Mouse (Mus musculus): Measurements from ENCODE around the gene Igdcc3. TPM values are rescaled to one million over a fixed set of nuclear protein-coding genes. Genes with fewer than 3 reads are reported as not detected.

Gene Igdcc3
- polyA plus RNA-seq, 1 experiment from 2014 or later = 0.75 TPM

DNA sequence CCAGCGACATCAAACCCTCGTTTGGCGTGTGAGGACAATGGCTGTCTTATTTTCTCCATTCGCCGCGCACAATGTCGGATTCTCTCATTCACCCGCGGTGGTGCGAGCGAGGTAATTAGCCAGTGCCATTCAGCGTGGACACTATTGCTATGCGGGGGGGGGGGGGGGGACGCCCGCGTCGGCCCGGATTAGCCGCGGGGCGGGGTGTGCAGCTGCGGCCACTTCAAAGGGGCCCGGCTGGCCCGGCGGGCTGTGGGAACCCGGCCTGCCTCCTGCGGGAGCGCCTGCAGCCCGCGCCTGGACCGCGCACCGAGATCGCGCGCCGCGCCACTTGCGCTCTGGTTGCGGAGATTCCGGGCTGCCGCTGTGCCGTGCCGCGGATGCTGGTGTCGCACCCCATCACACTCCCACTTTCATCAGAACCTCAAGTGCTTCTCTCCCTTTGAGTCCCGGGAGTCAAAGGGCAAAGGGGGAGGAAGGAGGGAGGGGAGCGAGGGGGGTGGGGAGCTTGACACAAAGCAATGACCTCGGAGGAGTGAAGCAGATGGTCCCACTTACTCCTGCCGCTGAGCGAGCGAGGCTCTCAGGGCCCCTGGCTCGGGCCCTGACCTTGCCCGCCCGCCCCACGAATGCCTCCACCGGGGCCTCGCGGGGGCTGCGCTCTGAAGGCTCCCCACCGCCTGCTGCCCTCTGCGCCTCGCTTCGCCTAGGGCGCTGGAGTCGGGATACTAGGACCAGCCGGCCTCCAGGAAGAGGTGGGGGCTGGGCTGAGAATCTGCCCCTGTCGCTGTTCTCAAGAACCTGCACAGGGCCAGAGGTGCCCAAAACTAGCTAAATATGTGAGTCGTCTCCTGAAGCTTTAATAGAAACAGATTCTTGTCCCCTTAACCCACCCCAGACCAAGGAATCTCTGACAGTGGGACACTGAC is 22.0 kb downstream of the Igdcc3 start:
- no peaks in the 10 kb centered on the region for H3K36me3 ChIP-seq
- peak overlapping the region; percentile 66 for H3K4me2 ChIP-seq
- no peak overlapping the region for H3K9ac ChIP-seq
- H3K4me3 ChIP-seq = peak overlapping the region; percentile 42
- no peaks in the 10 kb centered on the region for H3K9me3 ChIP-seq (replicated peaks)
- H3K27me3 ChIP-seq (replicated peaks) = peaks cover 87% of the 10 kb centered on the region
- H3K27ac ChIP-seq = no peak overlapping the region
- ATAC-seq = no peak
- WGBS (ENCODE audit: insufficient replicate concordance) = 2% methylated on average over 60 of the region's 69 CpGs
- peaks cover 11% of the 10 kb centered on the region; the same call in 1 of the 2 replicates for H3K4me1 ChIP-seq

DNA sequence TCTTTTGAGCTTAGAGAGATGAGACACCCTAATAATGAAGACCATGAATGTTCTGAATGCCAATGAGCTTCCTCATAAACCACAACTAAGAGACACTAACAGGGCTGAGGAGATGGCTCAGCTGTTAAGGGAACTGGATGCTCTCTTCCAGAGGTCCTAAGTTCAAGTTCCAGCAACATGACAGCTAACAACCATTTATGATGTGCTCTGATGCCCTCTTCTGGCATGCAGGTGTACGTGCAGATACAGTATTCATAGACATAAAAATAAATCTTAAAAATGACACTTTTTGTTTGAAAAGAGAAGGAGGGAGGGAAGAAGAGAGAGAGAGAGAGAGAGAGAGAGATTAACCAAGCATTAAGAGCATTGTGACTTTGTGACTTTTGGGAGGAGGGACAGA is 23.9 kb downstream of the Igdcc3 start:
- H3K27me3 ChIP-seq (replicated peaks) = peaks cover 69% of the 10 kb centered on the region
- no peak overlapping the region for H3K9ac ChIP-seq
- H3K4me3 ChIP-seq = no peak overlapping the region
- 5% methylated on average over 1 of the region's 1 CpGs for WGBS (ENCODE audit: insufficient replicate concordance)
- H3K4me2 ChIP-seq = no peak overlapping the region
- no peaks in the 10 kb centered on the region for H3K36me3 ChIP-seq
- no peak for ATAC-seq
- no peak overlapping the region for H3K27ac ChIP-seq
- peaks cover 11% of the 10 kb centered on the region; the same call in 1 of the 2 replicates for H3K4me1 ChIP-seq
- no peaks in the 10 kb centered on the region for H3K9me3 ChIP-seq (replicated peaks)

DNA sequence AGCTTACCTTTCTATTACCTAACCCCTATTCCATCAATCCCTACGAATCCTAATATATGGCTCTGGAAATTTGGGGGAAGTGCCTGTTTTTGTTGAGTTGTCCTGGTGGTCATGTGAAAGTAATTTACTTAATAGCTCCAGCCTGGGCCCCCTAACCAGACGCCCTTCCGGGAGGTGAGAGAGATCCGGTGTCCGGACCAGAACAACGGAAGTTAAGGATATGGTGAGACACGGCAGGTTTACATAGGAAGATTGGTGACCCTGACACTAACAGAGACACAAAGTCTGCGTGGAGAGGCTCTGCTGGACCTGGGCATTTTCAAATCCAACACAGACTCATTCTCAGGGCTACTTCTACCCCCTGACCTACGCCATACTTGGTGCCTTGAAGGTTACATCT is 25.4 kb downstream of the Igdcc3 start:
- Histone ChIP-seq H3K4me3 (no peak overlapping the region), H3K4me1 (peaks cover 11% of the 10 kb centered on the region; the same call in 1 of the 2 replicates), H3K27ac (no peak overlapping the region), H3K9me3 (replicated peaks) (no peaks in the 10 kb centered on the region), H3K36me3 (no peaks in the 10 kb centered on the region), H3K27me3 (replicated peaks) (peaks cover 54% of the 10 kb centered on the region), H3K9ac (no peak overlapping the region), H3K4me2 (no peak overlapping the region)
- no peak for ATAC-seq
- 59% methylated on average over 9 of the region's 9 CpGs for WGBS (ENCODE audit: insufficient replicate concordance)

DNA sequence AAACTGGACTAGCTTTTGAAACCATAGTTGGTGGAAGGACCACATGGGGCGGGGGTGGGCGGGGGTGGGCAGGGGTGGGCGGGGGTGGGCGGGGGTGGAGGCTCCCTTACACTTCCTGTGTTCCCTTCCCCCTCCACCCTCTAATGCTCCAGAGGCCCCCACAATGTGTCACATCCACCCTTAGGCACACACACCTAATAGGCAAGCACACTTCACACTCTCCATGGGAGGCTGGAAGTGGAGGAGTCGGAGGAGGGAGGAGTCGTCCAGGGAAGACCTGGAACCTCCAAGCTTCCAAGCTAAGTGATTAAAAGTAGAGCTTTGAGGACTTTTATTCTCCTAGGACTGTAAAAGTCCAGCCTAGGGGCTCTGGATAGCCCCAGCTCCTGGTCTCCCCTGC is 27.5 kb downstream of the Igdcc3 start:
- Histone ChIP-seq H3K36me3 (no peaks in the 10 kb centered on the region), H3K4me2 (no peak overlapping the region), H3K9me3 (replicated peaks) (no peaks in the 10 kb centered on the region), H3K4me3 (no peak overlapping the region), H3K4me1 (no peaks in the 10 kb centered on the region), H3K9ac (no peak overlapping the region), H3K27me3 (replicated peaks) (peaks cover 42% of the 10 kb centered on the region), H3K27ac (no peak overlapping the region)
- ATAC-seq = no peak
- 44% methylated on average over 6 of the region's 6 CpGs for WGBS (ENCODE audit: insufficient replicate concordance)

DNA sequence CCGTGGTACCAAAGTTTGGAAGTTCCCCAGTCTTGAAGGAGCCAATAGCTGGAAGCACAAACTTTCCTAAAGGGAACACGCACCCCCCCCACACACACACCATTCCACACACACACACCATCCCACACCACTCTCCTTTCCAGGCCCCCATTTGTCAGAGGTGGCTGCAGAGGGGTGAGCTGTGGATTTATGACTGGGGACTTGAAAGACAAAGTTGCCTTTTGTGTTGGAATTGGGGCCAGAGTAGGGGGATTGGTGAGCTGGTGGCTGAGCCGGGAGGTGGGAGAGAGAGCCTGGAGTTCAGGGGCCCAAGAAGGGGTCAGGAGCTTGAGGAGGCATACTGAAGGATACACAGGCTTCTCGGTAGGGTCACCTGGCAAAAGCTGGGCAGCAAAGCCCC is 28.0 kb downstream of the Igdcc3 start:
- H3K4me1 ChIP-seq = no peaks in the 10 kb centered on the region
- no peak overlapping the region for H3K9ac ChIP-seq
- 64% methylated on average over 4 of the region's 4 CpGs for WGBS (ENCODE audit: insufficient replicate concordance)
- peaks cover 42% of the 10 kb centered on the region for H3K27me3 ChIP-seq (replicated peaks)
- no peak for ATAC-seq
- H3K9me3 ChIP-seq (replicated peaks) = no peaks in the 10 kb centered on the region
- no peaks in the 10 kb centered on the region for H3K36me3 ChIP-seq
- H3K4me2 ChIP-seq = no peak overlapping the region
- H3K4me3 ChIP-seq = no peak overlapping the region
- no peak overlapping the region for H3K27ac ChIP-seq

DNA sequence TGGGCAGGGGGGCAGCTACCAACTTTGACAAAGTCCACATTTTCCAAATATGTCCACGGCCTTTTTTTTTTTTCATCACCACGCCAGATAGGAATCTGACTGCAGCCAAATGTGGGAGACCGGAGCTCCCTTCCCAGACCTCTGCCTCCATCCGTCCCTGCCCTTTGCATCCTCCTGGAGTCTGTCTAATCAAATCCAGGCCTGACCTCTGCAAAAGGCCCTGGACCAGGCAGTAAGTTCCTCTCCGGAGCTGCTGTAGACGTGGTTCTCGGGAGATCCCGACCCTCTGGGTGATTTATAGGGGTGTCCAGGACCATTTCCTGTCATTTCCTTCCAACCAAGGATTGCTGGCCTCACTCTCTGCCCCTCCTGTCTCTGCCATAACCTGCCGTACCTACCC is 31.7 kb downstream of the Igdcc3 start:
- no peak overlapping the region for H3K9ac ChIP-seq

DNA sequence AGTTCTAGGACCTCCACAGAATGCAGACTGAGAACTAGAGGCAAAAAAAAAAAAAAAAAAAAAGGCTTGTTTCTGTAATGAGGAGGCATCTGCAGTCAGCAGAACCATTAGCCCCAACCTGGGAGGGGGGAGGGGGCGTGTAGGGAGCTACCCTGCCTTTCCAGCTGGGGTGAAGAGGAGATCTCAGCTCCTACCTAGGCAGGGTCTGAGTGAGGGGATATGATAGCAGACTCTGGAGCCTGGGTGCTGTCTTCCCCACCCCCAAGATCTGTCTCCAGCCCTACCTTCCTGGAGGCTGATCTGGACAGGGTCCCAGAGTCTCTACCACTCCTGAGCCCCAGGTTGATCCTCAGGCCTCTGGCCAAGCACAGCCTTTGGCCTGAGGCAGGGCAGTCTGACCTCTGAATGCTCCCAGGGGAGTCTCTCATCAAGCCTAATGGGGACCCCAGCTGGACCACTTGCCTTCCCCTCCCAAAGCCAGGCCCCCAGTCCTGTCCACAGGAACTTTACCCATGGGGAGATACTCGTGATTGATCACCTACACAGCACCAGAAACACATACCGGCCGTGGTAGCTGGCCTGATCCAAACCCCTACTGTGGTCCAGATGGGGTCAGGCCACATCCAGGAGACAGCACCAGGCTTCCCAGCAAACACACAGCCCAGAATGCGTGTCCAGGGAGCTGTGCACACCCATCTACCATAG is 34.4 kb downstream of the Igdcc3 start:
- H3K36me3 ChIP-seq = no peaks in the 10 kb centered on the region
- no peak overlapping the region for H3K9ac ChIP-seq
- peaks cover 72% of the 10 kb centered on the region for H3K27me3 ChIP-seq (replicated peaks)
- no peak overlapping the region for H3K4me2 ChIP-seq
- H3K27ac ChIP-seq = no peak overlapping the region
- no peak overlapping the region for H3K4me3 ChIP-seq
- no peaks in the 10 kb centered on the region for H3K9me3 ChIP-seq (replicated peaks)
- H3K4me1 ChIP-seq = peaks cover 6% of the 10 kb centered on the region; the same call in 1 of the 2 replicates
- ATAC-seq = no peak
- 34% methylated on average over 5 of the region's 5 CpGs for WGBS (ENCODE audit: insufficient replicate concordance)

More for the DNA sequence above, 31.7 kb downstream of the Igdcc3 start:
- Histone ChIP-seq H3K4me3 (no peak overlapping the region), H3K9me3 (replicated peaks) (no peaks in the 10 kb centered on the region), H3K27ac (no peak overlapping the region), H3K36me3 (no peaks in the 10 kb centered on the region), H3K27me3 (replicated peaks) (peaks cover 45% of the 10 kb centered on the region), H3K4me1 (no peaks in the 10 kb centered on the region), H3K4me2 (no peak overlapping the region)
- ATAC-seq = no peak
- WGBS (ENCODE audit: insufficient replicate concordance) = 48% methylated on average over 9 of the region's 9 CpGs

DNA sequence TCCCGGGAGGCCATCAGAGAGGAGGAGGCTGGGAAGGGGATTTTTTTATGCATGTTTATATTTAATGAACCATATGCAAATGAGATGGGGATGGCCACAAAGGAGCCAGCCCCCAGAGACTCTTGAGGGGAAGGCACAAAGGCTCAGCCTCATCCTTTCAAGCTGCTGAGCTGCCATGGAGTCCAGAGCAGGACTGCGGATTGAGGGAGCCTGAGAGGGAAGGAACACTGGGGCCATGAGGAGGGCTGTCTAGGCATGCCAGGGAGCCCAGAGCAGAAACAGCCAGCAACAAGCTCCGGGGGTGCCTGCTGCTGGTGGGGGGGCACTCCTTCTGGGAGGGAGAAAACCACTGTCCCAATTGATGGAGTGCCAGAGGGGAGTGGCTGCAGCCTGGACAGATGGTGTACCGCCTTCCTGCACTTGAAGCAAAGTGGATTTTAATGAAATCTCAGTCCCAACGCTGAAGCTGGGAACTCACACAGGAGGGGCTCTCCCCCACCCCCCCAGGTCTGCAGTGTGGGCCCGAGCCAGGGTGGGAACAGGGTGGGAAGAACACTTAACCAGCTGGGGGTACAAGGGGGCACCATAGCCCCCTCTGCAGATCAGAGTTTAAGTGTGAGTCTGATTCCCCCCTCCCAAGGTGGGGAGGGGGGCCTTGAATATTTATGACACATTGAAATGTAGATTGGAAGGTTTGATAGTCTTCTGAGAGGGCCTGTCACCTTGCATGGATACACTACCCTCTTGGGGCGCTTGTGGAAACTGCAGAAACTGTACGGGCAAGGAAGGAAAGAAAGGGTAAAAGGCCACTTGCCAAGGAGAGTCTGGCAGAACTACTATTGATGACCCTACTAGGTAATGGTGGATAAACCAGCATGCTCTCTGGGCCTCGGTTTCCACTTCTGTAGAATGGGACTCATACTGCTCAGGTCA is 35.2 kb downstream of the Igdcc3 start:
- Histone ChIP-seq H3K27me3 (replicated peaks) (peaks cover 81% of the 10 kb centered on the region), H3K4me3 (no peak overlapping the region), H3K4me2 (no peak overlapping the region), H3K9me3 (replicated peaks) (no peaks in the 10 kb centered on the region), H3K36me3 (no peaks in the 10 kb centered on the region), H3K27ac (no peak overlapping the region), H3K4me1 (peaks cover 6% of the 10 kb centered on the region; the same call in 1 of the 2 replicates), H3K9ac (no peak overlapping the region)
- ATAC-seq = no peak
- WGBS (ENCODE audit: insufficient replicate concordance) = 35% methylated on average over 9 of the region's 9 CpGs

DNA sequence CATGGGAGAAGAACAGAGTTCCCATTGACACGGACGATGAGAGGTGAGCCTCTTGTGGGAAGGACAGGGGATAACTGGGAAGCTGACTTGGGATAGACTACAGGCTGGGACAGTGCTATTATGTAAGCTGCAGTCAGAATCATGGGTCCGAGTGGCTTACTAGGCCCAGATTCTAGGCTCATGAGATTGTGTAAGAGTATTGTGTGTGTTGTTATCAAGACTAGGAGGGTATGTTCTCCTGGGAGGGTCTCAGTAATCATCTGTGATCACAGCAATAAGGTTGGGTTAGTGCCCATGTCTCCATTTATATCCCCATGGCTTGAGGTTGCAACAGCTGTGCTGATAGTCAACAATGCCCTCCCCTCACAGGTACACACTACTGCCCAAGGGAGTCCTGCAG is 36.5 kb downstream of the Igdcc3 start:
- peaks cover 94% of the 10 kb centered on the region for H3K27me3 ChIP-seq (replicated peaks)
- no peak overlapping the region for H3K9ac ChIP-seq
- no peak overlapping the region for H3K27ac ChIP-seq
- H3K9me3 ChIP-seq (replicated peaks) = no peaks in the 10 kb centered on the region
- ATAC-seq = no peak
- no peak overlapping the region for H3K4me3 ChIP-seq
- no peaks in the 10 kb centered on the region for H3K36me3 ChIP-seq
- H3K4me2 ChIP-seq = no peak overlapping the region
- 49% methylated on average over 3 of the region's 3 CpGs for WGBS (ENCODE audit: insufficient replicate concordance)
- peaks cover 6% of the 10 kb centered on the region; the same call in 1 of the 2 replicates for H3K4me1 ChIP-seq

DNA sequence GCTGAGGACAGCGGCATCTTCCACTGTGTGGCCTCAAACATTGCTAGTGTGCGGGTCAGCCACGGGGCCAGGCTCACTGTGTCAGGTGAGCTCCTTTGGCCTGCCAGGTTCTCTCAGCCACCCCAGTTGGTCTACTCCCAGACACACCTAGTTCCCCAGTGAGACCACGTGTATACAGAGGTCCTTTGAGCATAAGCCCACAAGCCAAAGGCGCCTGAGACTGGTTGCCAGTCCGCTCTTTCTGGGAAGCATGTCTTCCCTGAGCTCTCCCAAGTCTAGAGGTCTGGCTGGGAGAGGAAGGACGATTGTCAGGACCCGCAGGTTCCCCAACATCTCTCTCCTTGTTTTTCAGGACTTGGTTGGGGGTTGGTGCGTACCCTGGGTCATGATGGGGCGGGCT is 36.9 kb downstream of the Igdcc3 start:
- no peak overlapping the region for H3K4me3 ChIP-seq
- 45% methylated on average over 10 of the region's 10 CpGs for WGBS (ENCODE audit: insufficient replicate concordance)
- H3K27ac ChIP-seq = no peak overlapping the region
- H3K9me3 ChIP-seq (replicated peaks) = no peaks in the 10 kb centered on the region
- H3K4me1 ChIP-seq = peaks cover 6% of the 10 kb centered on the region; the same call in 1 of the 2 replicates
- peaks cover 94% of the 10 kb centered on the region for H3K27me3 ChIP-seq (replicated peaks)
- no peak for ATAC-seq
- no peak overlapping the region for H3K4me2 ChIP-seq
- no peak overlapping the region for H3K9ac ChIP-seq
- no peaks in the 10 kb centered on the region for H3K36me3 ChIP-seq

DNA sequence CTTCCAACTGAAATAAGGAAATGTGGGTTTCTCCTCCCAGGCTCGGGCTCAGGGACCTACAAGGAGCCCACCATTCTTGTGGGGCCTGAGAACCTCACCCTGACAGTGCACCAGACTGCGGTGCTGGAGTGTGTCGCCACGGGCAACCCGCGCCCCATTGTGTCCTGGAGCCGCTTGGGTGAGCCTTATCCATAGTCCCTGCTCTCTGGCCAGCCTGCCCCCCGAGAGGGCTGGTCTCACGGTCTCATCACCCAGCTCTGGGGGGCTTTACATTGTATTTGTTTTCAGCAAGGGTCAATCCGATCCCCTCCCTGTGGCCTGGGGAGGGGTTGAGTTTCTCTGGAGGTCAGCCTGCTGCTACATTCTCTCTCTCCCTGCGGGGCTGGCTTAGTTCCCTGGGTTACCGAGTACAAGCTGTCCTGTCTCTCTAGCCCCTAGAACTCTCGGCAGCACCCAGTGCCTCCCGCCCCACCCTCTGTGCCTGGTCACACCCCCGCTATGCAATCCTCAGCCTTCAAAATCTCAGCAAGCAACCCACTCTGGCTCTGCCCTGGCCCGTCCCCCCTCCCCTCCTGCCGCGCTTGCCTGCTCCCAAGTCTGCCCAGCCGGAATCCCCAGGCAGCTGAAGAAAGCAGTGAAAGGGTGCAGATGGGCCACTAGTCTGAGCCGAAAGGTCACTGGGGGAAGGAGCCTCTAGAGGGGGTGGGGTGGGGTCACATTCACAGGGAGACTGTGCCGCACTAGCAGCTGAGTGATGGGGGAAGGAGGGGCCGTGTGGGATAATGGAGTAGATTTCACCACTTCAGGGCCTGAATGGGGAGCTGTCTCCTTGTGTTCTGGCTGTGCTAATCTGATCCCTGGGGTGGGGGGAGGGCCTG is 37.6 kb downstream of the Igdcc3 start:
- no peak for ATAC-seq
- no peaks in the 10 kb centered on the region for H3K9me3 ChIP-seq (replicated peaks)
- H3K27me3 ChIP-seq (replicated peaks) = peaks cover 90% of the 10 kb centered on the region
- H3K4me2 ChIP-seq = peak overlapping the region; percentile 16
- WGBS (ENCODE audit: insufficient replicate concordance) = 14% methylated on average over 22 of the region's 22 CpGs
- no peak overlapping the region for H3K4me3 ChIP-seq
- no peak overlapping the region for H3K27ac ChIP-seq
- no peaks in the 10 kb centered on the region for H3K36me3 ChIP-seq
- peaks cover 6% of the 10 kb centered on the region; the same call in 1 of the 2 replicates for H3K4me1 ChIP-seq
- H3K9ac ChIP-seq = no peak overlapping the region
